Mouse (Mus musculus) hindlimb bud, embryonic 11.5 days (tissue): ENCODE data around the gene Tbc1d13.
"Not testable (repeated sequence)": the region's sequence is repeated elsewhere in the genome, so short reads cannot be mapped to it uniquely, and the experiment has no call there.

Experiments
- DNase-seq: peaks from one replicate; pipeline ENCODE4 v3.0.0-alpha.2; 2012; ENCODE audit warnings: low read depth, low spot score; ENCODE audit errors: extremely low spot score

The Tbc1d13 gene

GRCm38 (mm10) chr2:30177700-30178675, 44.4 kb downstream of the Tbc1d13 start, which contains the start of gene Spout1:
TSS of gene Spout1 (minus strand) at chr2:30178459.
- peak; percentile 88 for DNase-seq

DNA sequence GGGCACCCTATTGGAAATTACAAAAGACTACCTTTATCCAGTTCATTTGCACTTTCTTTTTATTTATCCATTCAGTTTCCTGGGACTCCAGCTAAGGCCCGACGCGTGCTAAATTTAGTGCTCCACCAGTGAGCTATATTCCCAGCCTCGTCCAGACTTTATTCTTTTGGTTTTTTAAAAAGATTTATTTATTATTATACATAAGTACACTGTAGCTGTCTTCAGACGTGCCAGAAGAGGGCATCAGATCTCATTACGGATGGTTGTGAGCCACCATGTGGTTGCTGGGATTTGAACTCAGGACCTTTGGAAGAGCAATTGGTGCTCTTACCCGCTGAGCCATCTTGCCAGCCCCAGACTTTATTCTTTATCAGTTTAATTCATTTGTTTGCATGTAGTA, 45.2 kb downstream of the Tbc1d13 start:
- not testable (repeated sequence) for DNase-seq

GRCm38 (mm10) chr2:30182424-30182823, 48.9 kb downstream of the Tbc1d13 start:
- DNase-seq = no peak

DNA sequence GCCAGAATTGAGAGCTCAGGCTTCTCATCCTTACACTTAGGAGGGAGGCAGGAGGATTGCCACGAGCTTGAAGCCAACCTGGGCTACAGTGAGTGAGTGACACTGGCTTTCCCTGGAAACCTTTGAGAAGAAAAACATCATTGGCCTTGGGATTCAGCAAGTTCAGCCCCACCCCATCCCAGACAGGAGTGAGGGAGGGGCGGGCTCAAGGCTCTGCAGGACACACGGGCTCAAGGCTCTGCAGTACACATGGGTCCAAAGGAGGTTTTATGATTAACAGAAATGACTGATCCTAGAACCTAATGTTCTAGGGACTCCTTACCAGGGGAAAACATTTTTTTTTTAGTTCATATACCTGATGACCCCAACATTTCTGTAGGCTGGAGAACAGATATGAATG, 50.2 kb downstream of the Tbc1d13 start:
- DNase-seq = no peak

GRCm38 (mm10) chr2:30185276-30185675, 51.7 kb downstream of the Tbc1d13 start:
- no peak for DNase-seq

GRCm38 (mm10) chr2:30185681-30186080, 52.1 kb downstream of the Tbc1d13 start:
- no peak for DNase-seq

GRCm38 (mm10) chr2:30191790-30192580, 58.4 kb downstream of the Tbc1d13 start:
- no peak for DNase-seq

- no peak for DNase-seq
These were observed 61.1 kb downstream of the Tbc1d13 start for GRCm38 (mm10) chr2:30194656-30195055.

DNA sequence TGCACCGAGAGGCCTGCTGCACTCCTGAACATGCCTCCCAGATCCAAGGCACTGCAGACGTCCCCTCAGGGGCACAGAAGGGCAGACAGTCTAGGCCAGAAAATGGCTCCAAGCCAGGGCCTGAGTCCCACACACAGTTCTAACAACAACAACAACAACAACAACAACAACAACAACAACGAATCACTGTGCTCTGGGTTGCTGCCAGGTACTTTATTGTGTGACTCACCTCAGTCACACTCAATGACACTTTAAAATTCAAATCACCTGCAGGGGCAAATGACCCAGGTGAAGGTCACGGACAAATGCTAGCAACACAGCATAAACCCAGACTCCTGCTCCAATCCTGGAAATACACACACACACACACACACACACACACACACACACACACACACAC, 64.5 kb downstream of the Tbc1d13 start:
- no peak for DNase-seq

- no peak for DNase-seq
These were observed 66.4 kb downstream of the Tbc1d13 start for GRCm38 (mm10) chr2:30199984-30200383.

DNA sequence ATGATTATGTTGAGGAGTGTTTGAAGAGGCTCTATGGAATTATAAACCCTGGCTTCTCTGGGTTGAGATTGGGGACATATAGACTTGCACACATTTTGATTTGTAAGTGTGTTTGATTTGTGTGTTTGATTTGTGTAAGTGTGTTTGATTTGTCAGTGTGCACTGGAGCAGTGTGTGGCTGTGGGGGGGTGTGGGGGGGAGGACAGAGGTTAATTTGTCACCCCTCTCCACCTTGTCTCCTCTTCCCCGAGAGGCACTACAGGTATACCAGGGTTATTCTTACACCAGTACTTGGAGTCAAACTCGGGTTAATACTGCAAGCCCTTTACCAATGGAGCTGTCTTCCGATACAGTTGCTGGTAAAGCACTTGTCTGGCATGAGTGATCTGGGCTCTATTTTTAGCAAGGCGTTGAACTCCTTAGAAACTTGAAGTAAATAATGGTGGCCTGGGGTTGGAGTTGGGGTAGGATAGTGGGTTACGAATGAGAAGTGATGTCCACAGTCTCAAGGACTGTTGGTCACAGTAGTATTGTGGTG, 66.9 kb downstream of the Tbc1d13 start:
- DNase-seq = no peak
